Mouse (Mus musculus): ENCODE data around the gene Ifi214. TPM values are rescaled to one million over a fixed set of nuclear protein-coding genes. Genes with fewer than 3 reads are reported as not detected.
"Not testable (repeated sequence)": the region's sequence is repeated elsewhere in the genome, so short reads cannot be mapped to it uniquely, and the experiment has no call there.

The Ifi214 gene
- total RNA-seq (2015), result 0.17 and 0.37 TPM in 2 replicates
- 0.17 and 0.84 TPM in 2 replicates for total RNA-seq (2017)

DNA sequence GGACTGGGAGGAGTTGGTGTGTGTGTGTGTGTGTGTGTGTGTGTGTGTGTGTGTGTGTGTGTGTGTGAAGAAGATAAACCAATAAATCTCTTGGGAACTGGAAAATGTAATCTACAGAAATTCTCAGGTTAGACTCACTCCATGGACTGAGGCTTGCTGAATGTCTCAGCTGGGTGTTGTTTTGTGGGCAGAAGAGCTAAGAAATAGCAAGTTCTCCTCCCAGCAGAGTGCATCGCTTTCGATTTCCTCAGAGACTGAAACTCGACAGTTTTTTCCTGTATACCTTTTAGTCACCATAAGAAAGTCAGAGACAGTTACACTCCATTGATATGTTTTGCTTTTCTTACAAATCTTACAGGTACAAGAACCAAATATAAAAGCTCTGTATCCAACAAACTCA, at the start of gene Ifi214:
Gene Ifi214 (minus strand): TSS at position 167 of the 400 bp plus-strand sequence.
- ATAC-seq (replicated peaks; ENCODE audit: poor library complexity), result 0 out of 2 replicates have a peak, but pooled peaks have one; percentile 31

DNA sequence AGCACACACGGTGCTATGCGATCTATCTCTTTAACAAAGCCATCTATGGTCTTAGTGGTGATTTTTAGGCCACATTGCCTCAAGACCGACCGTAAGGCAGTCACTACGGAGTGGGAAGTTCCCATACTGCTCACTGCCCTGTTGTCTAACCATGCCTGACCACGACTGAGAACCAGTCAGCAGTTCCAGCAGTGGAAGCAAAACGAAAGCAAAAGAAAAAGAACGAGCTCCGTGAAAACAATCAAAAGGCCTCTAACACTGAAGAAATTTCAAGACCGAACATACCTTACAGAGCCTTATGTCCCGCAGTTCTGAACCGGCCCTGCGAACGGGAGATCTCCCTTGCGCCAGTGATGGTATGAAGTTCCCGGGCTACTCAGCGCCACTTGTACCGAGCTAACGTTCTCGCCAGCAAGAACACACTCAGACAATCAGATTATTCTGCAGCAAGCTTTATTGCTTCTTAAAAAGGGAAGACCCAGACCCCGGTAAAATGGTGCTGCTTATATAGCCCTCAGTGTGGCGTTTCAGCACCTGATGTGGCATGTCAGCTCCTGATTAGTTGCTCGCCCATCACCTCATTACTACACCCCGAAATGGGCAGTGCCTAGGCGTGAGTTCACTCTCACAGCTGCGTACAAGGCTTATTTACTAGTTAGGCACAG, 44.3 kb upstream of the Ifi214 start:
- no peak for ATAC-seq (replicated peaks; ENCODE audit: poor library complexity)

DNA sequence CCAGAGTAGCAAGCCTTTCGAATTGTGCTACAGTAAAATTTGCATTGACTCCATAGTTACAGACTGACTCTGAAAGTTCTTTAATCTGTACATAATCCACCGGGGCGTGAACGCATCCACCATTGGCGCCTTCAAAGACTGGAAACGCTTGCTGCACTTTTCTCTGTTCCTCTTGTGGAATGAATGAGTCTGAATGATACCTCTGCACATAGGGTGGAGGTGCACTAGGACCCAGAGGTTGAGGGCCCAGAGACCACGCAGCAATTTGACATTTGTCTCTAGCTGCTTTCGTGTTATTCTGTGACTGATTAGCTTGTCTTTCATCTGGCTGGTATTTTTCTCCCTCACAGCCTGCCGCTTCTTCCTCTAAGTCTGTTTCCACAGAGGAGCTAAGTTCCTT, 43.3 kb upstream of the Ifi214 start:
- no peak for ATAC-seq (replicated peaks; ENCODE audit: poor library complexity)

DNA sequence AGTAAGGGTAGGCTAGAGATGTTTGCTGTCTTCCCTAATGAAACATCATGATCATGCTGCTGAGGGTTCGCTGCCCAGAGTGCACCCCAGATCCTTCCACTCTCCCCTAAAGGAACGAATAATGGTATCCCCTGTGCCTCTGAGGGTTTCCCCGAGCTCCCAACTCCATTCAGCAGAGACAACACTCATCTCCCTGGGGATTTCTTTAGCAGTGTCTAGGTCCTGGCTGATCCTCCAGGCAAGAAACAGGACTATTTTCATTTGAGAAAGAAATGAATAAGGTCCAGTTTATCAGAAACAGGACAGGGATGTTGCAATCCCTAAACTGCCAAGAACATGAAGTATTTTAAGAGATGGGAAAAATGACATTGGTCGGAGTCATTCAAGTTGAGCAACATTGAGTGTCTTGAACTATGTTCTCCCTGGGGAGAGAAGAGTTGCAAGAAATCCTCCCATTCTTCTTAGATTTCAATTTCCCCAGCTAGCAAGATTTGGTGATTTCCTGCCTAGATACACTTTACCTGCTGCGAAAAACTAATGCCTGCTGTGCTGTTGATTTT, 14.8 kb upstream of the Ifi214 start:
- ATAC-seq (replicated peaks; ENCODE audit: poor library complexity), result not testable (repeated sequence)

DNA sequence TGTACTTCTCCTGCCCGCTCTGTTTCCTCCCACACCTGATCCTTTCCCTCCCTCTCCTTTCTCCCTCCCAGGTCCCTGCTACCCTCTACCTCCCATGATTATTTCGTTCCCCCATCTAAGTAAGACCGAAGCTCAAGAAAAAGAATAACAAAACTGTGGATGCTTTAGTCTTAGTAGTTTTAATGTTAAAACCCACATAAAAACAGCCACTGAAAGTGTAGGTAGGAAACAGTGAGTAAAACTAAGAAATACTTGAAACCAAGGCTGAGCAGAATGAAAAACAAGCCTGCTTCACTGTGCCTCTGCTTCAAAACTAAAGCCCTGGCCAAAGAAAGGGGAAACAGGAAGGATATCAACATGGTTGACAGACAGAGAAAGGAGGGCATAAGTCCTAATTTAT, 13.0 kb upstream of the Ifi214 start:
- ATAC-seq (replicated peaks; ENCODE audit: poor library complexity), result not testable (repeated sequence)

DNA sequence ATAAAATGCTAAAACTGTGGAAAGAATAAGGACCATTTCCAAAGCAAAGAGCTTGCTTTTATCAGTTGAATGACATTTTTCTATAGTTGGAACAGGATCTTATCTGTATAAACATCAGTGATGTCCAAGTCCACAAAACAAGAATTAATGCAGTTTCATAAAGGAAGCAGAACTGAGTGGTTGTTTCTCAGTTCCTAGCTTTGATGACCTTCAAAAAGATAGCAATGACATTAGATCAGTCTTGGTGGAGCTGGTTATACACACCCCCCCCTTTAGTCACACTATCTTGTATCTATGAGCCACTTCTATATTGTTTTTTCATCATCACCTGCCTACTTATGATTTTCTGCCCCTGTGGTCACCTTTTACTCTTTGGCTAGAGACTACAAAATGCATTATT, 14.3 kb downstream of the Ifi214 start:
- ATAC-seq (replicated peaks; ENCODE audit: poor library complexity), result no peak; the same call in 1 of the 2 replicates

DNA sequence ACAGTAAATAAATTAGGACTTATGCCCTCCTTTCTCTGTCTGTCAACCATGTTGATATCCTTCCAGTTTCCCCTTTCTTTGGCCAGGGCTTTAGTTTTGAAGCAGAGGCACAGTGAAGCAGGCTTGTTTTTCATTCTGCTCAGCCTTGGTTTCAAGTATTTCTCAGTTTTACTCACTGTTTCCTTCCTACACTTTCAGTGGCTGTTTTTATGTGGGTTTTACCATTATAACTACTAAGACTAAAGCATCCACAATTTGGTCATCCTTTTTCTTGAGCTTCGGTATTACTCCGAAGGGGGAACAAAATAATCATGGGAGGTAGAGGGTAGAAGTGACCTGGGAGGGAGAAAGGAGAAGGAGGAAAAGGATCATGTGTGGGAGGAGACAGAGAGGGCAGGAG, 25.2 kb downstream of the Ifi214 start:
- ATAC-seq (replicated peaks; ENCODE audit: poor library complexity), result not testable (repeated sequence)

DNA sequence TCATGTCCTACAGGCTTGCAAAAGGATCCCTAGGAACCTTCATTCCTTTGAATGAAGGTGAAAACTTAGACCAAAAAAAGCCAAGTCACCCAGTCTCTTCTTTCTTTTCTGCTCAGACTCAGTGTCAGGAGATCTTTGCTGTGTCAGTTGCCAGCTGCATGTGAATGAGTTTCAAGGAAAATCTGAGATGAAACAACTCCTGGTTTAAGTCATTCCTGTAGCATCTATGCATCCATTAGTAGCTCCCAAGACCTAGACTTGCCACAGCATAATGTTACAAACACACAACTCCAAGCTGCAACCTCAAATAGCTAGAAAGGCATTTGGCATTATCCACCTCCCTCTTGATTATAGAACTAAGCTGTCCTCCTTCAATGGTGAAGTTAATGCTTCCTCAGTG, 44.3 kb downstream of the Ifi214 start:
- ATAC-seq (replicated peaks; ENCODE audit: poor library complexity), result not testable (repeated sequence)

DNA sequence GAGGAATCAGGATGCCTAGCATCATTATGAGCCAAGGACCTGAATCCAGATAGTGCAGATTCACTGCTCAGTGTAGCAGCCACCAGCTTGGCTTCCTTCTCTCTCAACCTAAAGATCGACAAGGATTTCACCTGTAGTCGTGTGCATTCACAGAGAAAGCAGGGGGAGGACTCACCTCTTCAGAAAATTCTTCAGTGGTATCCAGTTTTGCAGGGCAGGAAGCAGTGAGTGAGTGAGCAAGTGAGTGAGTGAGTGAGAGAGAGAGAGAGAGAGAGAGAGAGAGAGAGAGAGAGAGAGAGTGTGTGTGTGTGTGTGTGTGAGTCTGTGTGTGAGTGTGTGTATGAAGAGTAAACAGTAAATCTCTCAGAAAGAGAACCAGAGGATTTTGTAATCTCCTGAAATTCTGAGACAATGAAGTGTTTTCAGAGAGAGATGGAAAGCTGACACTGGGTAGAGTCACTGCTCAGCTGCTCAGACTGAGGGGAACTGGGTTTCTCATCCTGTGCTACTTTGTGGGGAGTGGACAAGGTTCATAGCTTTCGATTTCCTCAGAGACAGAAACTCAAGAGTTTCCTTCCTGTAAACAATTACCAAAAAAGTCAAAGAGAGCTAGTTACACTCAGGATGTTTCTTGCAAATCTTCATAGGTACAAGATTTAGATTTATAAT, 44.8 kb downstream of the Ifi214 start, which contains the start of gene Ifi206:
Gene Ifi206 (minus strand): TSS at position 230 of the 669 bp plus-strand sequence.
- peak; percentile 42; the same call in 1 of the 2 replicates for ATAC-seq (replicated peaks; ENCODE audit: poor library complexity)

DNA sequence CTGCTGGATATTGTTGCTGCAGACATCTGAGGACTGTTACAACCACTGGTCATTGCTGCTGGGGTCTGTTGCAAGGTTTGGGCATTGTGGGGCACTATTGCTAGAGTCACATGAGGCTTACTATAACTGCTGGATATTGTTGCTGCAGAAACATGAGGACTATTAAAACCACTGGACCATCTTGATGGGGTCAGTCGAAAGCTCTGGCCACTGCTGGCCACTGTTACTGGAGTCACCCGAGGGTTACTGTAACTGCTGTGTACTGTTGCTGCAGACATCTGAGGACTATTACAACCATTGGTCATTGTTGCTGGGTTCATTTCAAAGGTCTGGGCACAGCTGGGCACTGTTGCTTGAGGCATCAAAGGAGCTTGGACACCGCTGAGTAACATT, 54.6 kb downstream of the Ifi214 start:
- ATAC-seq (replicated peaks; ENCODE audit: poor library complexity), result not testable (repeated sequence)

DNA sequence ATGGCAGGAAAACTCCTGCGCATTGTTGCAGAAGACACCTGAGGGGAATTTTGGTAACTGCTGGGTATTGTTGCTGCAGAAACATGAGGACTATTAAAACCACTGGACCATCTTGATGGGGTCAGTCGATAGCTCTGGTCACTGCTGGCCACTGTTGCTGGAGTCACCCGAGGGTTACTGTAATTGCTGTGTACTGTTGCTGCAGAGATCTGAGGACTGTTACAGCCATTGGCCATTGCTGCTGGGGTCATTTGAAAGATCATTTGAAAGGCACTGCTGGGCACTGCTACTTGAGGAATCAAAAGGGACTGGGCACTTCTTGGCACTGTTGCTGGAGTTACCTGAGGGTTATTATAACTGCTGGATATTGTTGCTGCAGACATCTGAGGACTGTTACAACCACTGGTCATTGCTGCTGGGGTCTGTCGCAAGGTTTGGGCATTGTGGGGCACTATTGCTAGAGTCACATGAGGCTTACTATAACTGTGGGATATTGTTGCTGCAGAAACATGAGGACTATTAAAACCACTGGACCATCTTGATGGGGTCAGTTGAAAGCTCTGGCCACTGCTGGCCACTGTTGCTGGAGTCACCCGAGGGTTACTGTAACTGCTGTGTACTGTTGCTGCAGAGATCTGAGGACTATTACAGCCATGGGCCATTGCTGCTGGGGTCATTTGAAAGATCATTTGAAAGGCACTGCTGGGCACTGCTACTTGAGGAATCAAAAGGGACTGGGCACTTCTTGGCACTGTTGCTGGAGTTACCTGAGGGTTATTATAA, 55.2 kb downstream of the Ifi214 start:
- ATAC-seq (replicated peaks; ENCODE audit: poor library complexity), result not testable (repeated sequence)

Other genes with a start within 250 kb of the Ifi214 start
- gene Ackr1, start 202.2 kb downstream of the Ifi214 start, total RNA-seq (2015), result not detected in 2 replicates
- gene Ackr1, start 202.2 kb downstream of the Ifi214 start, total RNA-seq (2017), result not detected in 2 replicates
- gene Aim2, start 185.1 kb downstream of the Ifi214 start, total RNA-seq (2015), result 56.5 and 62.8 TPM in 2 replicates
- gene Aim2, start 185.1 kb downstream of the Ifi214 start, total RNA-seq (2017), result 65.3 and 67.4 TPM in 2 replicates
- 0.22 TPM in 1 of 2 replicates, not detected in the other for gene Cadm3, start 168.3 kb downstream of the Ifi214 start, total RNA-seq (2015)
- 0.14 TPM in 1 of 2 replicates, not detected in the other for gene Cadm3, start 168.3 kb downstream of the Ifi214 start, total RNA-seq (2017)
- 0.20 and 0.25 TPM in 2 replicates for gene Ifi206, start 44.9 kb downstream of the Ifi214 start, total RNA-seq (2015)
- 0.07 and 0.17 TPM in 2 replicates for gene Ifi206, start 44.9 kb downstream of the Ifi214 start, total RNA-seq (2017)
- 0.51 and 2.6 TPM in 2 replicates for gene Ifi213, start 63.3 kb upstream of the Ifi214 start, total RNA-seq (2015)
- gene Ifi213, start 63.3 kb upstream of the Ifi214 start, total RNA-seq (2017), result 0.42 TPM in 1 of 2 replicates, not detected in the other
- 67.0 and 77.5 TPM in 2 replicates for gene Ifi209, start 95.0 kb upstream of the Ifi214 start, total RNA-seq (2015)
- gene Ifi209, start 95.0 kb upstream of the Ifi214 start, total RNA-seq (2017), result 92.2 and 98.9 TPM in 2 replicates
- 0.20 TPM in 1 of 2 replicates, not detected in the other for gene Ifi208, start 137.7 kb upstream of the Ifi214 start, total RNA-seq (2015)
- gene Ifi208, start 137.7 kb upstream of the Ifi214 start, total RNA-seq (2017), result 0.20 TPM in 1 of 2 replicates, not detected in the other
- 1.4 and 1.9 TPM in 2 replicates for gene Ifi207, start 205.8 kb upstream of the Ifi214 start, total RNA-seq (2015)
- gene Ifi207, start 205.8 kb upstream of the Ifi214 start, total RNA-seq (2017), result 0.33 and 0.88 TPM in 2 replicates
- gene Ifi204, start 231.0 kb upstream of the Ifi214 start, total RNA-seq (2015), result 3.6 and 4.1 TPM in 2 replicates
- 4.2 and 4.9 TPM in 2 replicates for gene Ifi204, start 231.0 kb upstream of the Ifi214 start, total RNA-seq (2017)

All from megakaryocyte progenitor cell, adult 5-6 weeks (primary cell).